ENCODE assay signal across 8 mouse cellular contexts in the genomic region with DNA sequence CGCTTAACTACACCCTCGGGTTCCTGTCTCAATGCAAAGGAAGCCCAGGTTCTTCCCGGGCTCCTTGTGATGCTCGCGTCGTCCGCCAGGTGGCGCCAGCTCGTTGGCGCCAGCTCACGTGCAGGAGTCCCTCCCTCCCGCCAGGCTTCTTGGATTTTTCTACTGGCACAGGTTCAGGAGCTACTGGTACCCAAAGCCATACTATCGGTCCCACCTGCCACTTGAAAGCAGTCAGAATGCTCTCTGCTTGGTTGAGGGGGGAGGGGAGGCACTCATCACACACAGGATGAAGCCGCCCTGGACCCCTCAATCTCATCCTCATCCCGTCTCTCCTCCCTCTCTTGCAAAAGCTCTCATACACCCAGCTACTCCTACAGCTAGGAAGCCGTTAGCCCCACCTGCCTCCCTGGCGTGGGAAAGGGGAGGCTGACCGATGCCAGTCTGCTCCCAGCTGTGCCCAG. TPM values are rescaled to one million over a fixed set of nuclear protein-coding genes. Genes with fewer than 3 reads are reported as not detected.
DNase-seq lines count a peak whose midpoint lies in the region; ATAC-seq and TF ChIP-seq lines count a peak whose summit lies in the region.

No protein-coding gene starts in this region.

- no peak overlapping the region for H3K27ac ChIP-seq in forebrain, embryonic 10.5 days
- no peak overlapping the region for H3K27ac ChIP-seq in lung, postnatal 0 days (ENCODE audit: low read length)

- H3K27me3 ChIP-seq in forebrain, embryonic 10.5 days (ENCODE audit: poor library complexity, severe bottlenecking): peaks cover 48% of the 10 kb centered on the region
- H3K27me3 ChIP-seq in lung, postnatal 0 days (replicated peaks; ENCODE audit: insufficient read depth, low read length): no peaks in the 10 kb centered on the region

- peak; percentile 30; the same call in 1 of the 2 replicates for ATAC-seq in lung, postnatal 0 days

- peak; percentile 90 for DNase-seq in ES-CJ7 (ENCODE audit: low read depth, low spot score)
- peak; percentile 89 for DNase-seq in brain, embryonic 14.5 days (ENCODE audit: low read depth)
- peak; percentile 85 for DNase-seq in forebrain, embryonic 10.5 days (ENCODE audit: extremely low spot score, low spot score)
- DNase-seq in heart, postnatal 14 days: peak; percentile 78 to 88
- DNase-seq in layer of hippocampus, adult 8-10 months (ENCODE audit: low spot score in 2 of 2): peak; percentile 46 to 73
- peak; percentile 72 for DNase-seq in lung, postnatal 0 days (ENCODE audit: low spot score)
- DNase-seq in ovary, postnatal 36 days (ENCODE audit: low spot score): peak; percentile 77
- DNase-seq in thymus, postnatal 36 days: peak; percentile 73 to 77

- 6% methylated on average over 18 of the region's 18 CpGs for WGBS in forebrain, embryonic 10.5 days
- WGBS in lung, postnatal 0 days: 6% methylated on average over 18 of the region's 18 CpGs

- no peak for TF ChIP-seq EP300 in lung, postnatal 0 days (IDR thresholded peaks at IDR 0.05)

- TF ChIP-seq CTCF in brain, embryonic 14.5 days (IDR thresholded peaks at IDR 0.05; ENCODE audit: borderline replicate concordance, extremely low read depth, insufficient read depth, insufficient read length): peak; percentile 97
- TF ChIP-seq CTCF in lung, postnatal 0 days (IDR thresholded peaks at IDR 0.05): peak; percentile 94

- H3K9ac ChIP-seq in lung, postnatal 0 days (replicated peaks; ENCODE audit: low read depth): no peak overlapping the region

- no peaks in the 10 kb centered on the region for H3K36me3 ChIP-seq in forebrain, embryonic 10.5 days (replicated peaks)
- H3K36me3 ChIP-seq in lung, postnatal 0 days (ENCODE audit: insufficient read depth, low read length): no peaks in the 10 kb centered on the region

- H3K4me3 ChIP-seq in forebrain, embryonic 10.5 days: peak overlapping the region; percentile 19
- H3K4me3 ChIP-seq in lung, postnatal 0 days (ENCODE audit: low read depth, low read length): no peak overlapping the region

- H3K4me2 ChIP-seq in lung, postnatal 0 days (replicated peaks; ENCODE audit: low read depth, low read length): no peak overlapping the region

- intact Hi-C loops in heart, postnatal 14 days (cut with DNase I): loop anchor here (2.0 to 5.0 kb wide), 2 partner anchors 47 to 188 kb away; a partner anchor contains a TSS

- no peaks in the 10 kb centered on the region for H3K9me3 ChIP-seq in forebrain, embryonic 10.5 days
- H3K9me3 ChIP-seq in lung, postnatal 0 days (ENCODE audit: low read length): no peaks in the 10 kb centered on the region

- peaks cover 21% of the 10 kb centered on the region for H3K4me1 ChIP-seq in forebrain, embryonic 10.5 days
- H3K4me1 ChIP-seq in lung, postnatal 0 days (ENCODE audit: insufficient read depth, low read depth, low read length): no peaks in the 10 kb centered on the region; the same call in 1 of the 2 replicates

- TF ChIP-seq POLR2A in brain, embryonic 14.5 days (IDR thresholded peaks at IDR 0.05; ENCODE audit: borderline replicate concordance, extremely low read depth, insufficient read depth, insufficient read length, poor library complexity, severe bottlenecking): no peak

RNA-seq across cellular contexts. Expression of a gene that starts 21.8 kb away (rescaled TPM):
- polyA plus RNA-seq in brain, embryonic 14.5 days (2012; rRNA removed): 0.23 TPM in 1 of 2 replicates, not detected in the other
- polyA plus RNA-seq in forebrain, embryonic 10.5 days (2016; fragmentation: Nextera tagmentation; extraction: Ambion mirVana): not detected in 2 replicates
- not detected for total RNA-seq in heart, postnatal 14 days (2021)
- total RNA-seq in layer of hippocampus, adult 8-10 months (2022): under 1 TPM; 0.43 to 0.84 (median 0.70) TPM
- 0.04 TPM in 1 of 2 replicates, not detected in the other for polyA plus RNA-seq in lung, postnatal 0 days (2015; fragmentation: Nextera tagmentation; extraction: Ambion mirVana)

RNA-seq across cellular contexts. Expression of a gene that starts 35.2 kb away (rescaled TPM):
- polyA plus RNA-seq in brain, embryonic 14.5 days (2012; rRNA removed): 0.69 and 0.98 TPM in 2 replicates
- 0.02 and 0.11 TPM in 2 replicates for polyA plus RNA-seq in forebrain, embryonic 10.5 days (2016; fragmentation: Nextera tagmentation; extraction: Ambion mirVana)
- total RNA-seq in heart, postnatal 14 days (2021): under 1 TPM; 0.07 TPM
- 1 to 10 TPM; 3.2 to 6.4 (median 4.9) TPM for total RNA-seq in layer of hippocampus, adult 8-10 months (2022)
- polyA plus RNA-seq in lung, postnatal 0 days (2015; fragmentation: Nextera tagmentation; extraction: Ambion mirVana): 0.02 TPM in 1 of 2 replicates, not detected in the other
